18 mouse cellular contexts compared by ENCODE assay signal in the genomic region with DNA sequence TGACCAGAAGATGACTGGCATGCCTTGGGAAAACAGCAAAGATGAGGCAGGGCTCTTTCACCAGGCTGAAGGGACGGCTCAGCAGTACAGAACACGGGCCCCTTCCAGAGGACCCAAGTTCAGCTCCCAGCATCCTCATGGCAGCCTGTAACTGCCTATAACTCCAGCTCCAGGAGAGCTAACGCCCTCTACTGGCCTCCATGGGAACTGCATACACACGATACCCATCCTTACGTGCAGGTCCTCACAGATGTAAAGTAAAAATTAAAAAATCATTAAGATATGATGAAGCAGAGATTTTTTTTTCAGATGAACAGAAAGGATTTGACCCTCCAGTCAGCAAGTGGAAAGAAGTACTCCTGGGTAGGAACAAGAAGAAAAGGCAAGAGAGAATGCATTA.
A peak's percentile ranks its signal among the peaks of the same experiment; 100 is the strongest.
DNase-seq lines count a peak whose midpoint lies in the region; ATAC-seq and TF ChIP-seq lines count a peak whose summit lies in the region.
"Had no signal": no experiment of that assay in that cellular context is flagged by ENCODE, and none has a peak within 500 bp of the region (broad histone marks: within the 10 kb centered on the region; RNA-seq: fewer than 3 reads in every experiment).

No protein-coding gene starts in this region.

- H3K4me3 ChIP-seq in kidney, postnatal 0 days (replicated peaks; ENCODE audit: low read depth, low read length): no peak overlapping the region
- no peak overlapping the region for H3K4me3 ChIP-seq in midbrain, postnatal 0 days (ENCODE audit: low read depth, low read length)
- H3K4me3 ChIP-seq in midbrain, embryonic 14.5 days (replicated peaks; ENCODE audit: low read depth, low read length): no peak overlapping the region
- H3K4me3 ChIP-seq in stomach, postnatal 0 days (ENCODE audit: low read depth, low read length): no peak overlapping the region
- H3K4me3 ChIP-seq: forebrain, embryonic 10.5 days had no signal

- CTCF ChIA-PET in Patski (lab: Charles Lee): no interaction called here

- 85% methylated on average over 5 of the region's 5 CpGs for WGBS in kidney, postnatal 0 days
- WGBS in midbrain, postnatal 0 days: 85% methylated on average over 5 of the region's 5 CpGs
- 80% methylated on average over 5 of the region's 5 CpGs for WGBS in midbrain, embryonic 14.5 days
- 78% methylated on average over 5 of the region's 5 CpGs for WGBS in stomach, postnatal 0 days

- no peak for ATAC-seq in kidney, postnatal 0 days (replicated peaks; ENCODE audit: low FRiP score, low read depth)
- ATAC-seq in midbrain, postnatal 0 days (ENCODE audit: low FRiP score): no peak
- no peak for ATAC-seq in midbrain, embryonic 14.5 days (ENCODE audit: low FRiP score, low TSS enrichment)
- no peak for ATAC-seq in Patski
- no peak for ATAC-seq in stomach, postnatal 0 days (ENCODE audit: low FRiP score, low TSS enrichment)
- ATAC-seq: hindbrain, embryonic 16.5 days; midbrain, embryonic 16.5 days had no signal

- TF ChIP-seq EP300 in stomach, postnatal 0 days (optimal IDR thresholded peaks at IDR 0.05): no peak

- in situ Hi-C loops in Patski (cut with MboI; ENCODE audit: low pct_unique_long_range_greater_than_20kb): no loop called here

- H3K9ac ChIP-seq in kidney, postnatal 0 days (ENCODE audit: low read depth, low read length): no peak overlapping the region
- no peak overlapping the region for H3K9ac ChIP-seq in midbrain, postnatal 0 days (replicated peaks; ENCODE audit: low read length, poor library complexity, severe bottlenecking)
- no peak overlapping the region for H3K9ac ChIP-seq in midbrain, embryonic 14.5 days (replicated peaks; ENCODE audit: low read length)
- no peak overlapping the region for H3K9ac ChIP-seq in stomach, postnatal 0 days (ENCODE audit: low read length)

- no peaks in the 10 kb centered on the region for H3K27me3 ChIP-seq in kidney, postnatal 0 days (ENCODE audit: insufficient read depth, low read length)
- no peaks in the 10 kb centered on the region for H3K27me3 ChIP-seq in midbrain, postnatal 0 days (ENCODE audit: insufficient read depth, low read length)
- H3K27me3 ChIP-seq in midbrain, embryonic 14.5 days (ENCODE audit: control insufficient read depth, insufficient read depth, low read length): no peaks in the 10 kb centered on the region
- peaks cover 19% of the 10 kb centered on the region for H3K27me3 ChIP-seq in Patski
- no peaks in the 10 kb centered on the region for H3K27me3 ChIP-seq in stomach, postnatal 0 days (ENCODE audit: control insufficient read depth, insufficient read depth, low read length)

- peak; percentile 32; the same call in 1 of the 2 replicates for TF ChIP-seq CTCF in kidney, postnatal 0 days (IDR thresholded peaks at IDR 0.05; ENCODE audit: low read depth)
- TF ChIP-seq CTCF in midbrain, postnatal 0 days (IDR thresholded peaks at IDR 0.05): peak; percentile 49
- TF ChIP-seq CTCF in Patski (IDR thresholded peaks at IDR 0.05): peak; percentile 33
- TF ChIP-seq CTCF in stomach, postnatal 0 days (IDR thresholded peaks at IDR 0.05; ENCODE audit: low read depth): peak; percentile 39

- no peak overlapping the region for H3K4me2 ChIP-seq in kidney, postnatal 0 days (ENCODE audit: low read length)
- no peak overlapping the region for H3K4me2 ChIP-seq in midbrain, postnatal 0 days (ENCODE audit: low read depth, low read length, poor library complexity, severe bottlenecking)
- H3K4me2 ChIP-seq in midbrain, embryonic 14.5 days (ENCODE audit: low read length): no peak overlapping the region
- H3K4me2 ChIP-seq in stomach, postnatal 0 days (replicated peaks; ENCODE audit: low read depth): no peak overlapping the region

- no peak overlapping the region for H3K27ac ChIP-seq in kidney, postnatal 0 days
- no peak overlapping the region for H3K27ac ChIP-seq in midbrain, postnatal 0 days (ENCODE audit: low read depth, low read length)
- no peak overlapping the region for H3K27ac ChIP-seq in midbrain, embryonic 14.5 days (replicated peaks; ENCODE audit: low read depth, low read length)
- no peak overlapping the region for H3K27ac ChIP-seq in stomach, postnatal 0 days (replicated peaks)
- H3K27ac ChIP-seq: forebrain, embryonic 10.5 days had no signal

- no peak for DNase-seq in kidney, postnatal 0 days (ENCODE audit: low spot score)
- no peak for DNase-seq in kidney, postnatal 10 days
- DNase-seq in midbrain, postnatal 0 days (ENCODE audit: low spot score): no peak
- DNase-seq in midbrain, embryonic 14.5 days: no peak
- no peak for DNase-seq in Patski (ENCODE audit: low read depth, low spot score)
- no peak for DNase-seq in stomach, postnatal 0 days (ENCODE audit: low spot score)
- no peak for DNase-seq in retina, embryonic 14.5 days (ENCODE audit: low spot score)
- DNase-seq: cerebellum, adult 8-10 months; gastrocnemius, postnatal 14 days; heart, adult 18-20 months; heart, postnatal 4 days; kidney, adult 2 months; kidney, postnatal 25 days; layer of hippocampus, adult 9-11 months; retina, postnatal 1 day had no signal

- no peaks in the 10 kb centered on the region for H3K9me3 ChIP-seq in kidney, postnatal 0 days (replicated peaks; ENCODE audit: low read length)
- H3K9me3 ChIP-seq in midbrain, postnatal 0 days (ENCODE audit: low read length): no peaks in the 10 kb centered on the region
- H3K9me3 ChIP-seq in midbrain, embryonic 14.5 days (ENCODE audit: control insufficient read depth, low read length): no peaks in the 10 kb centered on the region
- no peaks in the 10 kb centered on the region for H3K9me3 ChIP-seq in stomach, postnatal 0 days (ENCODE audit: control insufficient read depth, low read length)

- POLR2A ChIA-PET in Patski (lab: Charles Lee): no interaction called here

- no peaks in the 10 kb centered on the region for H3K36me3 ChIP-seq in kidney, postnatal 0 days (ENCODE audit: insufficient read depth, low read length)
- no peaks in the 10 kb centered on the region for H3K36me3 ChIP-seq in midbrain, postnatal 0 days (ENCODE audit: insufficient read depth, low read length)
- no peaks in the 10 kb centered on the region for H3K36me3 ChIP-seq in midbrain, embryonic 14.5 days (ENCODE audit: control insufficient read depth, insufficient read depth, low read length)
- no peaks in the 10 kb centered on the region for H3K36me3 ChIP-seq in stomach, postnatal 0 days (ENCODE audit: control insufficient read depth, insufficient read depth, low read length)
- H3K36me3 ChIP-seq: forebrain, embryonic 10.5 days had no signal

- no peaks in the 10 kb centered on the region for H3K4me1 ChIP-seq in kidney, postnatal 0 days (replicated peaks; ENCODE audit: insufficient read depth, low read length)
- no peaks in the 10 kb centered on the region for H3K4me1 ChIP-seq in midbrain, postnatal 0 days (ENCODE audit: insufficient read depth, low read length)
- no peaks in the 10 kb centered on the region for H3K4me1 ChIP-seq in midbrain, embryonic 14.5 days (ENCODE audit: control insufficient read depth, insufficient read depth, low read length)
- no peaks in the 10 kb centered on the region for H3K4me1 ChIP-seq in stomach, postnatal 0 days (replicated peaks; ENCODE audit: control insufficient read depth, insufficient read depth)
- H3K4me1 ChIP-seq: forebrain, embryonic 10.5 days had no signal
